Mouse (Mus musculus): ENCODE measurements around the gene Usp31. TPM values are rescaled to one million over a fixed set of nuclear protein-coding genes. Genes with fewer than 3 reads are reported as not detected.

Gene Usp31
- polyA plus RNA-seq (2012; rRNA removed) = 7.1 and 11.3 TPM in 2 replicates

DNA sequence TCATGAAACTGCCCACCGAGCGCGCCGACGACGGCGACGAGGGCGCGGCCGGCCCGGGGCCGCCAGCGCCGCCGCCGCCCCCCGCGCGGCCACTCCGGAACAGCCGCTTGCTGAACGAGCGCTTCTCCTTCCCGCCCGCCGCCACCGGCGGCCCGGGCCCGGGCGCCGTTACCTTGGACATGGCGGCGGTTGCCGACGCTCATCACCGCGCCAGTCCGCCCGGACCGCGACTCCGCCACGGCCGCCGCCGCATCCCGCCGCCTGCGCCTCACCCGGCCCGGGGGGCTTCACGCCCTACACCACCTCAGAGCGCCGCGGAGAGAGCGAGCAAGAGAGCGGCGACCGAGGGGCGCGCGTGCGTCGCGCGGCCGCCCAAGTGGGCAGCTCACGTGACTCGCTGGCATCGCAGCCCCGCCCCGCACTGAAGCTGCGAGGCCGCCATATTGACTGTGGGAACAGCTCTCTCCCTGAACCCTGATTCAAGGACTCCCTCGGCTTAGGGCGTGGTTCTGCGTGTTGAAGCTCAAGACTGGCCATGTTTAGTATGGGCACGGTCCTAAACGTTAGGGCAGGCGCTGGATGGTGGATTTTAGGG, at the start of gene Usp31:
Usp31 (minus strand) TSS at position 181 of the 595 bp plus-strand sequence.
- WGBS = under 1% methylated on average over 80 of the region's 82 CpGs
- no peak within 1 kb of the TSS for H3K27ac ChIP-seq (ENCODE audit: control insufficient read depth, insufficient read depth, low read length)
- H3K4me3 ChIP-seq (ENCODE audit: control insufficient read depth, insufficient read depth, low read length) = peak within 1 kb of the TSS; percentile 75
- peaks cover 8% of the 10 kb centered on the region for H3K4me1 ChIP-seq (replicated peaks; ENCODE audit: control insufficient read depth, insufficient read depth, low read length)
- H3K27me3 ChIP-seq (ENCODE audit: control insufficient read depth, insufficient read depth, low read length) = no peaks in the 10 kb centered on the region
- TF ChIP-seq CTCF (IDR thresholded peaks at IDR 0.05; ENCODE audit: borderline replicate concordance, control insufficient read depth, extremely low read depth, insufficient read depth, low read length, poor library complexity) (no peak), POLR2A (IDR thresholded peaks at IDR 0.05; ENCODE audit: control insufficient read depth, extremely low read depth, insufficient read depth, low read length, poor library complexity) (peak; percentile 28; the same call in 1 of the 2 replicates)
- H3K36me3 ChIP-seq (ENCODE audit: control insufficient read depth, insufficient read depth, low read length) = no peaks in the 10 kb centered on the region
- peak; percentile 96 for DNase-seq

GRCm38 (mm10) chr7:121754748-121755147, 47.7 kb upstream of the Usp31 start:
- H3K4me3 ChIP-seq (ENCODE audit: control insufficient read depth, insufficient read depth, low read length) = no peak overlapping the region
- no peak overlapping the region for H3K27ac ChIP-seq (ENCODE audit: control insufficient read depth, insufficient read depth, low read length)
- WGBS = 19% methylated on average over 8 of the region's 8 CpGs
- TF ChIP-seq POLR2A (IDR thresholded peaks at IDR 0.05; ENCODE audit: control insufficient read depth, extremely low read depth, insufficient read depth, low read length, poor library complexity) = no peak
- no peaks in the 10 kb centered on the region for H3K4me1 ChIP-seq (replicated peaks; ENCODE audit: control insufficient read depth, insufficient read depth, low read length)
- H3K27me3 ChIP-seq (ENCODE audit: control insufficient read depth, insufficient read depth, low read length) = no peaks in the 10 kb centered on the region
- DNase-seq = no peak
- H3K36me3 ChIP-seq (ENCODE audit: control insufficient read depth, insufficient read depth, low read length) = no peaks in the 10 kb centered on the region

GRCm38 (mm10) chr7:121750244-121750643, 43.2 kb upstream of the Usp31 start:
- Histone ChIP-seq H3K36me3 (ENCODE audit: control insufficient read depth, insufficient read depth, low read length) (no peaks in the 10 kb centered on the region), H3K27ac (ENCODE audit: control insufficient read depth, insufficient read depth, low read length) (no peak overlapping the region), H3K4me1 (replicated peaks; ENCODE audit: control insufficient read depth, insufficient read depth, low read length) (no peaks in the 10 kb centered on the region), H3K27me3 (ENCODE audit: control insufficient read depth, insufficient read depth, low read length) (no peaks in the 10 kb centered on the region), H3K4me3 (ENCODE audit: control insufficient read depth, insufficient read depth, low read length) (no peak overlapping the region)
- TF ChIP-seq POLR2A (IDR thresholded peaks at IDR 0.05; ENCODE audit: control insufficient read depth, extremely low read depth, insufficient read depth, low read length, poor library complexity) = no peak
- TF ChIP-seq CTCF (IDR thresholded peaks at IDR 0.05; ENCODE audit: borderline replicate concordance, control insufficient read depth, extremely low read depth, insufficient read depth, low read length, poor library complexity) = no peak
- WGBS = 80% methylated on average over 5 of the region's 5 CpGs
- no peak for DNase-seq

DNA sequence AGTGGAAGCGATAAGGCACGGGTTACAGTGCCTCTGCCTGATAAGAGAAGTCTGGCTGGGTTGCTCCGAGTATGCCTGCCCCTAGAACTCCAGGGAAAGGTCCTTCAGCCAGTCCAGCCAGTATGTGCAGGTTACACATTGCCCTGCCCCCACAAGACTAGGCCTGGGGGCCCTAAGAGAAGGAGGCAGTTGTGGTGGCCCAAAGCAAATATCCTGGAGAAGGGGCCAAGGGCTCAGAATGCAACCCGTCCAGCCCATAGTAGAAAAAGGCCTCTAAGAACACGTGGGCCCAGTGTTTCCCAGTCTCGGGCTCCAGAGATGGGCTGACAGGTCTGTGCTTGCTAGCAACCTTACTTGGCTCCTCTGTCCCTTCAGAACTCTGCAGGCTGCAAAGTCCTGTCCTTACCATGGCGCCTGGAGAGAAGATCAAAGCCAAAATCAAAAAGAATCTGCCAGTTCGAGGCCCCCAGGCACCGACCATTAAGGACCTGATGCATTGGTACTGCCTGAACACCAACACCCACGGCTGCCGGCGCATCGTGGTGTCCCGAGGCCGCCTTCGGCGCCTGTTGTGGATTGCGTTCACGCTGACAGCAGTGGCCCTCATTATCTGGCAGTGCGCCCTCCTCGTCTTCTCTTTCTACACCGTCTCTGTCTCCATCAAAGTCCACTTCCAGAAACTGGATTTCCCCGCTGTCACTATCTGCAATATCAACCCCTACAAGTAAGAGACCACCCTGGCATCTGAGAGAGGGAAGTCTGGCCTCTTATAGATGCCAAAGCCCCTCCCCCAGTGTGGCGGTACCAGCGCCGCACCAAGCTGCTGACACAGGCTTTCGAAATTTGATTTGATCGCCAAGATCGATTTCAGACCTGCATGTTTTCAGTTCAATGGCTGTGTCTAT, 30.7 kb upstream of the Usp31 start:
- DNase-seq = no peak
- Histone ChIP-seq H3K4me1 (replicated peaks; ENCODE audit: control insufficient read depth, insufficient read depth, low read length) (no peaks in the 10 kb centered on the region), H3K36me3 (ENCODE audit: control insufficient read depth, insufficient read depth, low read length) (no peaks in the 10 kb centered on the region), H3K27me3 (ENCODE audit: control insufficient read depth, insufficient read depth, low read length) (no peaks in the 10 kb centered on the region), H3K27ac (ENCODE audit: control insufficient read depth, insufficient read depth, low read length) (no peak overlapping the region), H3K4me3 (ENCODE audit: control insufficient read depth, insufficient read depth, low read length) (no peak overlapping the region)
- TF ChIP-seq POLR2A (IDR thresholded peaks at IDR 0.05; ENCODE audit: control insufficient read depth, extremely low read depth, insufficient read depth, low read length, poor library complexity) (no peak), CTCF (IDR thresholded peaks at IDR 0.05; ENCODE audit: borderline replicate concordance, control insufficient read depth, extremely low read depth, insufficient read depth, low read length, poor library complexity) (no peak)
- WGBS = 69% methylated on average over 29 of the region's 29 CpGs

- DNase-seq = peak; percentile 72
- TF ChIP-seq POLR2A (IDR thresholded peaks at IDR 0.05; ENCODE audit: control insufficient read depth, extremely low read depth, insufficient read depth, low read length, poor library complexity) (no peak), CTCF (IDR thresholded peaks at IDR 0.05; ENCODE audit: borderline replicate concordance, control insufficient read depth, extremely low read depth, insufficient read depth, low read length, poor library complexity) (peak; percentile 67; the same call in 1 of the 2 replicates)
- Histone ChIP-seq H3K4me1 (replicated peaks; ENCODE audit: control insufficient read depth, insufficient read depth, low read length) (no peaks in the 10 kb centered on the region), H3K27me3 (ENCODE audit: control insufficient read depth, insufficient read depth, low read length) (no peaks in the 10 kb centered on the region), H3K36me3 (ENCODE audit: control insufficient read depth, insufficient read depth, low read length) (no peaks in the 10 kb centered on the region), H3K4me3 (ENCODE audit: control insufficient read depth, insufficient read depth, low read length) (no peak within 1 kb of the TSS), H3K27ac (ENCODE audit: control insufficient read depth, insufficient read depth, low read length) (no peak within 1 kb of the TSS)
- 5% methylated on average over 38 of the region's 38 CpGs for WGBS
Measured at GRCm38 (mm10) chr7:121734171-121734831, 27.2 kb upstream of the Usp31 start, which contains the start of gene Scnn1g. TSS of gene Scnn1g (plus strand) at chr7:121734479.

GRCm38 (mm10) chr7:121730225-121730624, 23.2 kb upstream of the Usp31 start:
- whole genome bisulfite sequencing = 18% methylated on average over 5 of the region's 5 CpGs
- Histone ChIP-seq H3K36me3 (ENCODE audit: control insufficient read depth, insufficient read depth, low read length) (no peaks in the 10 kb centered on the region), H3K27ac (ENCODE audit: control insufficient read depth, insufficient read depth, low read length) (no peak overlapping the region), H3K4me3 (ENCODE audit: control insufficient read depth, insufficient read depth, low read length) (no peak overlapping the region), H3K27me3 (ENCODE audit: control insufficient read depth, insufficient read depth, low read length) (no peaks in the 10 kb centered on the region), H3K4me1 (replicated peaks; ENCODE audit: control insufficient read depth, insufficient read depth, low read length) (no peaks in the 10 kb centered on the region)
- TF ChIP-seq CTCF (IDR thresholded peaks at IDR 0.05; ENCODE audit: borderline replicate concordance, control insufficient read depth, extremely low read depth, insufficient read depth, low read length, poor library complexity) (no peak), POLR2A (IDR thresholded peaks at IDR 0.05; ENCODE audit: control insufficient read depth, extremely low read depth, insufficient read depth, low read length, poor library complexity) (no peak)
- peak; percentile 26 for DNase-seq
